Mouse (Mus musculus): ENCODE measurements around the gene Prrx1. TPM values are rescaled to one million over a fixed set of nuclear protein-coding genes. Genes with fewer than 3 reads are reported as not detected.

The Prrx1 gene
- polyA plus RNA-seq, 1 experiment from 2014 or later, result 219 TPM

GRCm38 (mm10) chr1:163280842-163281122, 32.7 kb downstream of the Prrx1 start:
- H3K4me1 ChIP-seq, result peaks cover 36% of the 10 kb centered on the region
- 67% methylated on average over 2 of the region's 2 CpGs for WGBS

GRCm38 (mm10) chr1:163280097-163280841, 33.2 kb downstream of the Prrx1 start:
- H3K27me3 ChIP-seq (ENCODE audit: low read depth, poor library complexity, severe bottlenecking), result no peaks in the 10 kb centered on the region
- H3K4me1 ChIP-seq, result peaks cover 31% of the 10 kb centered on the region
- peaks cover 88% of the 10 kb centered on the region for H3K36me3 ChIP-seq
- H3K9me3 ChIP-seq (replicated peaks), result no peaks in the 10 kb centered on the region
- DNase-seq (ENCODE audit: low spot score), result no peak
- WGBS, result 75% methylated on average over 7 of the region's 7 CpGs
- no peak overlapping the region for H3K27ac ChIP-seq
- H3K4me3 ChIP-seq, result no peak overlapping the region

More at GRCm38 (mm10) chr1:163280842-163281122, 32.7 kb downstream of the Prrx1 start:
- H3K36me3 ChIP-seq, result peaks cover 82% of the 10 kb centered on the region
- no peak overlapping the region for H3K4me3 ChIP-seq
- H3K27me3 ChIP-seq (ENCODE audit: low read depth, poor library complexity, severe bottlenecking), result no peaks in the 10 kb centered on the region
- H3K27ac ChIP-seq, result no peak overlapping the region
- no peak for DNase-seq (ENCODE audit: low spot score)
- H3K9me3 ChIP-seq (replicated peaks), result no peaks in the 10 kb centered on the region

GRCm38 (mm10) chr1:163277069-163277468, 36.4 kb downstream of the Prrx1 start:
- 0 out of 2 replicates have a peak, but pooled peaks cover 8% of the 10 kb centered on the region for H3K4me1 ChIP-seq
- H3K36me3 ChIP-seq, result peaks cover 88% of the 10 kb centered on the region
- DNase-seq (ENCODE audit: low spot score), result no peak
- H3K27me3 ChIP-seq (ENCODE audit: low read depth, poor library complexity, severe bottlenecking), result no peaks in the 10 kb centered on the region
- H3K27ac ChIP-seq, result no peak overlapping the region
- 87% methylated on average over 7 of the region's 7 CpGs for WGBS
- H3K9me3 ChIP-seq (replicated peaks), result no peaks in the 10 kb centered on the region
- no peak overlapping the region for H3K4me3 ChIP-seq

GRCm38 (mm10) chr1:163274919-163275318, 38.6 kb downstream of the Prrx1 start:
- DNase-seq (ENCODE audit: low spot score), result no peak
- WGBS, result 79% methylated on average over 3 of the region's 3 CpGs
- Histone ChIP-seq H3K27me3 (ENCODE audit: low read depth, poor library complexity, severe bottlenecking) (no peaks in the 10 kb centered on the region), H3K4me1 (no peaks in the 10 kb centered on the region), H3K36me3 (peaks cover 86% of the 10 kb centered on the region), H3K27ac (no peak overlapping the region), H3K9me3 (replicated peaks) (no peaks in the 10 kb centered on the region), H3K4me3 (no peak overlapping the region)

- Histone ChIP-seq H3K9me3 (replicated peaks) (no peaks in the 10 kb centered on the region), H3K4me1 (no peaks in the 10 kb centered on the region), H3K27ac (no peak overlapping the region), H3K36me3 (peaks cover 96% of the 10 kb centered on the region), H3K4me3 (no peak overlapping the region), H3K27me3 (ENCODE audit: low read depth, poor library complexity, severe bottlenecking) (no peaks in the 10 kb centered on the region)
- 90% methylated on average over 3 of the region's 3 CpGs for WGBS
- no peak for DNase-seq (ENCODE audit: low spot score)
Measured at GRCm38 (mm10) chr1:163273132-163273531, 40.4 kb downstream of the Prrx1 start.

- Histone ChIP-seq H3K4me1 (no peaks in the 10 kb centered on the region), H3K27me3 (ENCODE audit: low read depth, poor library complexity, severe bottlenecking) (no peaks in the 10 kb centered on the region), H3K27ac (no peak overlapping the region), H3K4me3 (no peak overlapping the region), H3K9me3 (replicated peaks) (no peaks in the 10 kb centered on the region), H3K36me3 (peaks cover 96% of the 10 kb centered on the region)
- WGBS, result 90% methylated on average over 8 of the region's 8 CpGs
- DNase-seq (ENCODE audit: low spot score), result no peak
Measured at GRCm38 (mm10) chr1:163266853-163267538, 46.5 kb downstream of the Prrx1 start.

GRCm38 (mm10) chr1:163257298-163257697, 56.2 kb downstream of the Prrx1 start:
- no peaks in the 10 kb centered on the region for H3K27me3 ChIP-seq (ENCODE audit: low read depth, poor library complexity, severe bottlenecking)
- DNase-seq (ENCODE audit: low spot score), result no peak
- no peaks in the 10 kb centered on the region for H3K9me3 ChIP-seq (replicated peaks)
- no peak overlapping the region for H3K4me3 ChIP-seq
- peaks cover 100% of the 10 kb centered on the region for H3K36me3 ChIP-seq
- H3K27ac ChIP-seq, result no peak overlapping the region
- H3K4me1 ChIP-seq, result 0 out of 2 replicates have a peak, but pooled peaks cover 3% of the 10 kb centered on the region
- WGBS, result 85% methylated on average over 2 of the region's 2 CpGs

GRCm38 (mm10) chr1:163255884-163256283, 57.6 kb downstream of the Prrx1 start:
- Histone ChIP-seq H3K9me3 (replicated peaks) (no peaks in the 10 kb centered on the region), H3K4me1 (0 out of 2 replicates have a peak, but pooled peaks cover 3% of the 10 kb centered on the region), H3K27ac (no peak overlapping the region), H3K4me3 (no peak overlapping the region), H3K27me3 (ENCODE audit: low read depth, poor library complexity, severe bottlenecking) (no peaks in the 10 kb centered on the region), H3K36me3 (peaks cover 100% of the 10 kb centered on the region)
- 41% methylated on average over 2 of the region's 2 CpGs for WGBS
- DNase-seq (ENCODE audit: low spot score), result no peak

GRCm38 (mm10) chr1:163252796-163253195, 60.7 kb downstream of the Prrx1 start:
- Histone ChIP-seq H3K9me3 (replicated peaks) (no peaks in the 10 kb centered on the region), H3K4me1 (0 out of 2 replicates have a peak, but pooled peaks cover 3% of the 10 kb centered on the region), H3K4me3 (no peak overlapping the region), H3K36me3 (peaks cover 100% of the 10 kb centered on the region), H3K27ac (no peak overlapping the region), H3K27me3 (ENCODE audit: low read depth, poor library complexity, severe bottlenecking) (no peaks in the 10 kb centered on the region)
- DNase-seq (ENCODE audit: low spot score), result no peak
- 91% methylated on average over 4 of the region's 4 CpGs for WGBS

GRCm38 (mm10) chr1:163252331-163252730, 61.2 kb downstream of the Prrx1 start:
- Histone ChIP-seq H3K4me1 (no peaks in the 10 kb centered on the region), H3K27ac (no peak overlapping the region), H3K36me3 (peaks cover 100% of the 10 kb centered on the region), H3K4me3 (no peak overlapping the region), H3K27me3 (ENCODE audit: low read depth, poor library complexity, severe bottlenecking) (no peaks in the 10 kb centered on the region), H3K9me3 (replicated peaks) (no peaks in the 10 kb centered on the region)
- WGBS, result 86% methylated on average over 5 of the region's 5 CpGs
- no peak for DNase-seq (ENCODE audit: low spot score)

- Histone ChIP-seq H3K4me1 (no peaks in the 10 kb centered on the region), H3K36me3 (peaks cover 98% of the 10 kb centered on the region), H3K27ac (no peak overlapping the region), H3K9me3 (replicated peaks) (no peaks in the 10 kb centered on the region), H3K27me3 (ENCODE audit: low read depth, poor library complexity, severe bottlenecking) (no peaks in the 10 kb centered on the region), H3K4me3 (no peak overlapping the region)
- WGBS, result 80% methylated on average over 1 of the region's 1 CpGs
- DNase-seq (ENCODE audit: low spot score), result no peak
Measured at GRCm38 (mm10) chr1:163251766-163252165, 61.7 kb downstream of the Prrx1 start.

- 12% methylated on average over 4 of the region's 4 CpGs for WGBS
- H3K27me3 ChIP-seq (ENCODE audit: low read depth, poor library complexity, severe bottlenecking), result no peaks in the 10 kb centered on the region
- no peaks in the 10 kb centered on the region for H3K9me3 ChIP-seq (replicated peaks)
- H3K4me1 ChIP-seq, result peaks cover 13% of the 10 kb centered on the region
- no peak for DNase-seq (ENCODE audit: low spot score)
- H3K27ac ChIP-seq, result no peak overlapping the region; the same call in 1 of the 2 replicates
- H3K36me3 ChIP-seq, result no peaks in the 10 kb centered on the region
- H3K4me3 ChIP-seq, result no peak overlapping the region
Measured at GRCm38 (mm10) chr1:163238950-163239349, 74.6 kb downstream of the Prrx1 start.

GRCm38 (mm10) chr1:163231230-163231629, 82.3 kb downstream of the Prrx1 start:
- H3K27me3 ChIP-seq (ENCODE audit: low read depth, poor library complexity, severe bottlenecking), result no peaks in the 10 kb centered on the region
- no peak overlapping the region for H3K4me3 ChIP-seq
- DNase-seq (ENCODE audit: low spot score), result no peak
- H3K36me3 ChIP-seq, result no peaks in the 10 kb centered on the region
- no peaks in the 10 kb centered on the region for H3K9me3 ChIP-seq (replicated peaks)
- no peak overlapping the region for H3K27ac ChIP-seq
- 81% methylated on average over 3 of the region's 3 CpGs for WGBS
- H3K4me1 ChIP-seq, result no peaks in the 10 kb centered on the region

Data from limb, embryonic 10.5 days (tissue).